Mouse (Mus musculus): ENCODE data around the gene Arhgap30. TPM values are rescaled to one million over a fixed set of nuclear protein-coding genes. Genes with fewer than 3 reads are reported as not detected.

Gene Arhgap30
- total and polyA plus RNA-seq, 3 experiments, result 52.0 to 78.5 (median 70.8) TPM

GRCm38 (mm10) chr1:171412001-171412441, 23.3 kb downstream of the Arhgap30 start:
- DNase-seq (ENCODE audit: extremely low read depth), result peak; percentile 82
- H3K9me3 ChIP-seq (replicated peaks; ENCODE audit: low read length), result no peaks in the 10 kb centered on the region
- dilution Hi-C loops (cut with MboI; ENCODE audit: extremely low pct_ligation_motif_present, extremely low pct_unique_long_range_greater_than_20kb, low sequenced_read_pairs) (no loop called here), in situ Hi-C loops (cut with MboI; ENCODE audit: low pct_ligation_motif_present, low pct_unique_long_range_greater_than_20kb, low sequenced_read_pairs) (no loop called here)
- no peak for TF ChIP-seq NRF1 (IDR thresholded peaks at IDR 0.05; ENCODE audit: low read depth, low read length)
- TF ChIP-seq MAZ (IDR thresholded peaks at IDR 0.05; ENCODE audit: low read depth, low read length), result no peak
- no peak for TF ChIP-seq POLR2AphosphoS2 (IDR thresholded peaks at IDR 0.05; ENCODE audit: low read depth, low read length)
- 0 out of 2 replicates have a peak, but pooled peaks have one; percentile 47 for TF ChIP-seq HCFC1 (IDR thresholded peaks at IDR 0.05; ENCODE audit: low read depth, low read length)
- no peak for TF ChIP-seq USF1 (IDR thresholded peaks at IDR 0.05; ENCODE audit: low read depth, low read length)
- TF ChIP-seq TCF12 (IDR thresholded peaks at IDR 0.05; ENCODE audit: low read depth, low read length), result peak; percentile 40
- no peak for TF ChIP-seq ZKSCAN1 (IDR thresholded peaks at IDR 0.05; ENCODE audit: borderline replicate concordance, low read depth, low read length)
- TF ChIP-seq MXI1 (IDR thresholded peaks at IDR 0.05; ENCODE audit: low read depth, low read length), result peak; percentile 67; the same call in 1 of the 2 replicates
- peak; percentile 87 for TF ChIP-seq SIN3A (IDR thresholded peaks at IDR 0.05; ENCODE audit: low read length)
- no peak for TF ChIP-seq PAX5 (IDR thresholded peaks at IDR 0.05; ENCODE audit: low read length)
- no peak for TF ChIP-seq ZMIZ1 (IDR thresholded peaks at IDR 0.05; ENCODE audit: low read depth, low read length)
- TF ChIP-seq KAT2A (IDR thresholded peaks at IDR 0.05; ENCODE audit: insufficient replicate concordance, low read length), result no peak
- TF ChIP-seq BHLHE40 (IDR thresholded peaks at IDR 0.05; ENCODE audit: low read depth, low read length), result peak; percentile 70
- TF ChIP-seq RAD21 (IDR thresholded peaks at IDR 0.05; ENCODE audit: low read depth, low read length), result no peak
- TF ChIP-seq NELFE (IDR thresholded peaks at IDR 0.05; ENCODE audit: low read depth, low read length), result no peak
- 0 out of 2 replicates have a peak, but pooled peaks have one; percentile 21 for TF ChIP-seq MAX (IDR thresholded peaks at IDR 0.05; ENCODE audit: low read length)
- TF ChIP-seq ZC3H11A (IDR thresholded peaks at IDR 0.05; ENCODE audit: low read depth, low read length), result no peak
- TF ChIP-seq CHD2 (IDR thresholded peaks at IDR 0.05; ENCODE audit: low read length), result no peak
- no peak for TF ChIP-seq ZNF384 (IDR thresholded peaks at IDR 0.05; ENCODE audit: low read depth, low read length)
- TF ChIP-seq SMC3 (IDR thresholded peaks at IDR 0.05; ENCODE audit: low read depth, low read length), result no peak
- TF ChIP-seq MYC (IDR thresholded peaks at IDR 0.05; ENCODE audit: low read depth, low read length), result peak; percentile 57
- no peak for TF ChIP-seq UBTF (IDR thresholded peaks at IDR 0.05; ENCODE audit: low read depth, low read length)
- TF ChIP-seq JUND (conservative IDR thresholded peaks at IDR 0.05; ENCODE audit: low read depth, low read length), result no peak
- no peak for TF ChIP-seq JUN (IDR thresholded peaks at IDR 0.05; ENCODE audit: insufficient read depth, low read depth, low read length)
- TF ChIP-seq CHD1 (IDR thresholded peaks at IDR 0.05; ENCODE audit: low read depth, low read length), result no peak
- TF ChIP-seq CTCF (conservative IDR thresholded peaks at IDR 0.05 in 1 of 2, IDR thresholded peaks at IDR 0.05 in 1 of 2; ENCODE audit: low read depth in 2 of 2, low read length in 2 of 2), result no peak
- TF ChIP-seq EP300 (IDR thresholded peaks at IDR 0.05; ENCODE audit: low read length), result peak; percentile 82
- TF ChIP-seq TBP (conservative IDR thresholded peaks at IDR 0.05; ENCODE audit: low read depth, low read length), result peak; percentile 54; the same call in 1 of the 2 replicates
- TF ChIP-seq GABPA (IDR thresholded peaks at IDR 0.05; ENCODE audit: insufficient replicate concordance, low read depth, low read length), result no peak
- no peak for TF ChIP-seq E2F4 (IDR thresholded peaks at IDR 0.05; ENCODE audit: insufficient replicate concordance, low read depth, low read length)
- peak; percentile 99 for TF ChIP-seq IRF4 (IDR thresholded peaks at IDR 0.05; ENCODE audit: low read depth, low read length)
- no peak for TF ChIP-seq MAFK (IDR thresholded peaks at IDR 0.05; ENCODE audit: insufficient replicate concordance, low read length)
- no peak for TF ChIP-seq USF2 (conservative IDR thresholded peaks at IDR 0.05; ENCODE audit: low read depth, low read length)
- TF ChIP-seq ELF1 (IDR thresholded peaks at IDR 0.05; ENCODE audit: low read depth, low read length), result peak; percentile 48
- no peak for TF ChIP-seq POLR2A (IDR thresholded peaks at IDR 0.05; ENCODE audit: low read depth, low read length)
- TF ChIP-seq ETS1 (conservative IDR thresholded peaks at IDR 0.05; ENCODE audit: low read depth, low read length), result peak; percentile 72; the same call in 1 of the 2 replicates
- no peak; the same call in 1 of the 2 replicates for TF ChIP-seq MEF2A (IDR thresholded peaks at IDR 0.05; ENCODE audit: borderline replicate concordance, low read depth, low read length)
- peak; percentile 42; the same call in 1 of the 2 replicates for TF ChIP-seq RCOR1 (conservative IDR thresholded peaks at IDR 0.05; ENCODE audit: low read depth, low read length)
- peaks cover 38 to 63% of the 10 kb centered on the region in 2 experiments for H3K36me3 ChIP-seq (replicated peaks in 1 of 2; ENCODE audit: control insufficient read depth in 1 of 2, insufficient read depth in 1 of 2, low read length in 1 of 2)
- H3K4me1 ChIP-seq (ENCODE audit: control insufficient read depth in 1 of 2, insufficient read depth in 2 of 2), result peaks cover 8 to 53% of the 10 kb centered on the region in 2 experiments; a peak in 3 of 4 replicates
- H3K27me3 ChIP-seq (replicated peaks), result no peaks in the 10 kb centered on the region
- peaks cover 33% of the 10 kb centered on the region for H3K79me2 ChIP-seq (replicated peaks; ENCODE audit: control insufficient read depth, extremely low read depth, insufficient read depth, poor library complexity, severe bottlenecking)
- peak overlapping the region; percentile 93 for H3K27ac ChIP-seq (ENCODE audit: insufficient read depth, low read depth)
- peak overlapping the region; percentile 72; the same call in 1 of the 2 replicates for H3K4me2 ChIP-seq (ENCODE audit: insufficient read depth, low read depth, poor library complexity, severe bottlenecking)
- peak overlapping the region; percentile 87 to 88 (median 88) for H3K4me3 ChIP-seq (replicated peaks in 1 of 3; ENCODE audit: low read depth in 2 of 3, low read length in 2 of 3, poor library complexity in 1 of 3)
- H3K9ac ChIP-seq (ENCODE audit: insufficient read depth, low read depth), result peak overlapping the region; percentile 94

All from CH12.LX (cell line).